Mouse (Mus musculus) liver, postnatal 0 days (tissue): ENCODE measurements around the gene Nxf1. TPM values are rescaled to one million over a fixed set of nuclear protein-coding genes. Genes with fewer than 3 reads are reported as not detected.
"Not testable (repeated sequence)": the region's sequence is repeated elsewhere in the genome, so short reads cannot be mapped to it uniquely, and the experiment has no call there.

Experiments used
- ATAC-seq: fragments of 200-750 bp; cut with Nextera tagmentation; 2 replicates; pipeline ENCODE4 v1.8.0; 2017; ENCODE audit warnings: mild to moderate bottlenecking, moderate library complexity
- DNase-seq: peaks from one replicate; pipeline ENCODE4 v3.0.0-alpha.2; 2016
- H3K27ac ChIP-seq: fragments of 300-500 bp; sonication (generic); 2 replicates; pipeline ENCODE4 v1.5.1; 2014; ENCODE audit warnings: antibody characterized with exemption, moderate library complexity, mild to moderate bottlenecking, low read depth
- H3K27me3 ChIP-seq: fragments of 300-500 bp; sonication (generic); 2 replicates; pipeline ENCODE4 v1.6.1; 2014; ENCODE audit warnings: low read length, control low read depth, mixed read lengths; ENCODE audit not compliant: insufficient read depth
- H3K36me3 ChIP-seq: fragments of 300-500 bp; sonication (generic); replicated peaks from 2 replicates; pipeline ENCODE4 v1.6.1; 2014; ENCODE audit warnings: mild to moderate bottlenecking, control low read depth, low read length, moderate library complexity, mixed read lengths; ENCODE audit not compliant: insufficient read depth
- H3K4me1 ChIP-seq: fragments of 300-500 bp; sonication (generic); 2 replicates; pipeline ENCODE4 v1.6.1; 2014; ENCODE audit warnings: antibody characterized with exemption, mild to moderate bottlenecking, control low read depth; ENCODE audit not compliant: insufficient read depth
- H3K4me2 ChIP-seq: fragments of 300-500 bp; sonication (generic); 2 replicates; pipeline ENCODE4 v1.6.1; 2014; ENCODE audit warnings: low read depth, mild to moderate bottlenecking, low read length, moderate library complexity, mixed read lengths
- H3K4me3 ChIP-seq: fragments of 300-500 bp; sonication (generic); 2 replicates; pipeline ENCODE4 v1.5.1; 2014; ENCODE audit warnings: low read depth, low read length
- H3K9ac ChIP-seq: fragments of 300-500 bp; sonication (generic); replicated peaks from 2 replicates; pipeline ENCODE4 v1.6.1; 2014; ENCODE audit warnings: mild to moderate bottlenecking, moderate library complexity
- H3K9me3 ChIP-seq: fragments of 300-500 bp; sonication (generic); 2 replicates; pipeline ENCODE4 v1.6.1; 2016; ENCODE audit warnings: mild to moderate bottlenecking, control low read depth, low read length, mixed read lengths
- CTCF ChIP-seq: sonication (generic); IDR thresholded peaks from 2 replicates; pipeline ENCODE4 v1.5.1; 2016; ENCODE audit warnings: antibody characterized with exemption, low read depth
- EP300 ChIP-seq: IDR thresholded peaks from 2 replicates; pipeline ENCODE4 v1.6.1; 2016; ENCODE audit warnings: antibody characterized with exemption, low read depth, mild to moderate bottlenecking
- WGBS: fragments of 180-500 bp; shearing (Covaris S2); extraction: QIAGEN DNeasy Blood & Tissue Kit; methylation state at CpG from one replicate; pipeline ENCODE4 v1.1.7; 2014; ENCODE audit not compliant: insufficient replicate concordance; 5-methylcytosine and 5-hydroxymethylcytosine counted together
- polyA plus RNA-seq: library from polyadenylated mRNA; unstranded; fragments of >200 nt; fragmentation: Nextera tagmentation; extraction: Ambion mirVana; gene quantifications from 2 replicates; pipeline ENCODE4 v1.2.1, GENCODE M21; 2015

Nxf1 gene
- polyA plus RNA-seq, 1 experiment from 2014 or later, result 49.9 TPM

GRCm38 (mm10) chr19:8723574-8724346, 33.1 kb upstream of the Nxf1 start:
- Histone ChIP-seq H3K4me2 (peak overlapping the region; percentile 75), H3K27ac (peak overlapping the region; percentile 84), H3K9me3 (no peaks in the 10 kb centered on the region), H3K4me1 (peaks cover 22% of the 10 kb centered on the region), H3K27me3 (no peaks in the 10 kb centered on the region), H3K9ac (peak overlapping the region; percentile 72), H3K36me3 (peaks cover 27% of the 10 kb centered on the region), H3K4me3 (peak overlapping the region; percentile 74)
- DNase-seq (no peak), ATAC-seq (no peak)
- under 1% methylated on average over 20 of the region's 20 CpGs for WGBS
- no peak for TF ChIP-seq CTCF
- no peak; the same call in none of the 2 replicates for TF ChIP-seq EP300

DNA sequence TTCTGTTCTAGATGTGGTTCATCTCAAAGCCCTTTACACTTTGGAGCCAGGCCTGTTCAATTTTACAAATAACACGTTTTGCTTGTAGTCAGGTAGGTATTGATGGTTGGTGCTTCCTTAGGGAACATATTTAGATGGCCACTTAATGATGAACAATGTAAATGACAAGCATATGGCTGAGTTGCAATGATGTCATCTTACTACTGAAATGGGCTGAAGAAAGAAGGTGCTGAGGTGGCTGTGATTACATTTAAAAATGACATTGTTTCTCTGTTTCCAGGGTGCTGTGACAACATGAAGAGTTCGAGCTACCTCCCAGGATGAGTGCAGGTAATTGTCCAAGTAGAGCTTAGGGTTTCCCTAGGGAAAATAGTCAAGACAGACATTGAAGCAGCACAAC, 32.5 kb upstream of the Nxf1 start:
- 3% methylated on average over 2 of the region's 2 CpGs for WGBS
- Histone ChIP-seq H3K4me1 (peaks cover 22% of the 10 kb centered on the region), H3K9me3 (no peaks in the 10 kb centered on the region), H3K4me2 (peak overlapping the region; percentile 75), H3K27ac (peak overlapping the region; percentile 84), H3K4me3 (peak overlapping the region; percentile 74), H3K9ac (peak overlapping the region; percentile 72), H3K27me3 (no peaks in the 10 kb centered on the region), H3K36me3 (peaks cover 27% of the 10 kb centered on the region)
- no peak for ATAC-seq
- TF ChIP-seq CTCF (no peak), EP300 (no peak)
- DNase-seq, result no peak

DNA sequence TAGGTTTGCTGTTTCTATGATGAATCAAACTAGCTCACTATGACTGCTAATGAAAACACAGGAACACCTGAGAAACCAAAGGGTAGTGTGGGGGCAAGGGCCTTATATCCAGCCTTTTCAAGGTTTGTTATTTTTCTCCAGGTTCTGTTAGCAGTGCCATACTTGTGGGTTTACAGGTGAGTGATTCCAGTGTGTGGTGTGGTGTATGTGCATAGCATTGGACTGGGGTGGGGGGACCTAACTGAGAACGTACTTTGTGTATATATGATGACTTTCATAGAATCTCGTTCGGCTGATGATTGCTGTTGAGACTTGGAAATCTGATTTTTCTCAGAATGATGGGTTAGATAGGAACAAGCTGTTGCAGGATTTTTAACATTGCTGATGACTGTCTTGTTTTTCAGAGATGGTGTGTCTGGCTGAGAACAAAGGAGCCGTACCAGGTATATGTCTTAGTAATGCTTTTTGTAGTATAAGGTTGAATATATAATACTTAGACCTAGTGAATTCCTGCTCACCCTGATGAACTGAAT, 31.7 kb upstream of the Nxf1 start:
- DNase-seq, result no peak
- H3K4me1 ChIP-seq, result peaks cover 22% of the 10 kb centered on the region
- H3K4me3 ChIP-seq, result peak overlapping the region; percentile 74
- H3K9ac ChIP-seq, result peak overlapping the region; percentile 72
- WGBS, result 42% methylated on average over 4 of the region's 4 CpGs
- H3K36me3 ChIP-seq, result peaks cover 27% of the 10 kb centered on the region
- H3K9me3 ChIP-seq, result no peaks in the 10 kb centered on the region
- TF ChIP-seq CTCF (no peak), EP300 (no peak)
- peak overlapping the region; percentile 75 for H3K4me2 ChIP-seq
- no peak overlapping the region for H3K27ac ChIP-seq
- ATAC-seq, result no peak
- no peaks in the 10 kb centered on the region for H3K27me3 ChIP-seq

GRCm38 (mm10) chr19:8726609-8727390, 30.1 kb upstream of the Nxf1 start:
- TF ChIP-seq CTCF, result no peak
- no peak for TF ChIP-seq EP300
- H3K27me3 ChIP-seq, result no peaks in the 10 kb centered on the region
- DNase-seq (no peak), ATAC-seq (no peak)
- H3K36me3 ChIP-seq, result peaks cover 27% of the 10 kb centered on the region
- no peak overlapping the region for H3K4me3 ChIP-seq
- H3K27ac ChIP-seq, result no peak overlapping the region; the same call in 1 of the 2 replicates
- WGBS, result 37% methylated on average over 3 of the region's 3 CpGs
- peaks cover 17% of the 10 kb centered on the region for H3K4me1 ChIP-seq
- no peak overlapping the region for H3K4me2 ChIP-seq
- H3K9ac ChIP-seq, result no peak overlapping the region
- no peaks in the 10 kb centered on the region for H3K9me3 ChIP-seq

- H3K27ac ChIP-seq, result no peak overlapping the region; the same call in 1 of the 2 replicates
- TF ChIP-seq CTCF, result no peak
- TF ChIP-seq EP300, result no peak
These were observed 29.3 kb upstream of the Nxf1 start for GRCm38 (mm10) chr19:8727495-8728114.

GRCm38 (mm10) chr19:8728335-8729099, 28.4 kb upstream of the Nxf1 start:
- H3K4me1 ChIP-seq, result peaks cover 12% of the 10 kb centered on the region; the same call in 1 of the 2 replicates
- H3K4me2 ChIP-seq, DNase-seq: not testable (repeated sequence)

More at GRCm38 (mm10) chr19:8727495-8728114, 29.3 kb upstream of the Nxf1 start:
- 18% methylated on average over 5 of the region's 5 CpGs for WGBS
- ATAC-seq, result no peak
- H3K9ac ChIP-seq, result no peak overlapping the region
- no peak overlapping the region for H3K4me3 ChIP-seq
- no peak for DNase-seq
- H3K27me3 ChIP-seq, result no peaks in the 10 kb centered on the region
- H3K9me3 ChIP-seq, result no peaks in the 10 kb centered on the region
- H3K4me2 ChIP-seq, result no peak overlapping the region
- peaks cover 27% of the 10 kb centered on the region for H3K36me3 ChIP-seq
- H3K4me1 ChIP-seq, result peaks cover 12% of the 10 kb centered on the region; the same call in 1 of the 2 replicates

More at GRCm38 (mm10) chr19:8728335-8729099, 28.4 kb upstream of the Nxf1 start:
- 45% methylated on average over 3 of the region's 3 CpGs for WGBS
- H3K9ac ChIP-seq, H3K4me3 ChIP-seq, ATAC-seq, H3K27me3 ChIP-seq, H3K27ac ChIP-seq, H3K9me3 ChIP-seq: not testable (repeated sequence)
- peaks cover 27% of the 10 kb centered on the region for H3K36me3 ChIP-seq
